Mouse (Mus musculus) heart, adult 2 months (tissue): ENCODE data around the gene Olfr1391. TPM values are rescaled to one million over a fixed set of nuclear protein-coding genes. Genes with fewer than 3 reads are reported as not detected.
"Not testable (repeated sequence)": the region's sequence is repeated elsewhere in the genome, so short reads cannot be mapped to it uniquely, and the experiment has no call there.

ENCODE experiments used
- DNase-seq, 2 experiments: peaks; one replicate each; pipeline ENCODE4 v3.0.0; 2021
- H3K27ac ChIP-seq: fragments of 200-600 bp; 2 replicates; pipeline ENCODE4 v1.8.1; 2022
- H3K27me3 ChIP-seq: fragments of 200-500 bp; 2 replicates; pipeline ENCODE4 v1.6.1; 2012; ENCODE audit warnings: mild to moderate bottlenecking, low read length, inconsistent platforms, mixed read lengths; ENCODE audit not compliant: control insufficient read depth, insufficient read depth
- H3K36me3 ChIP-seq: fragments of 200-500 bp; 2 replicates; pipeline ENCODE4 v1.6.1; 2012; ENCODE audit warnings: low read length, inconsistent platforms; ENCODE audit not compliant: control insufficient read depth, insufficient read depth
- H3K4me1 ChIP-seq: fragments of 200-500 bp; 2 replicates; pipeline ENCODE4 v1.6.1; 2011; ENCODE audit warnings: low read length; ENCODE audit not compliant: control insufficient read depth, insufficient read depth
- H3K4me3 ChIP-seq: fragments of 200-600 bp; 2 replicates; pipeline ENCODE4 v1.8.1; 2022
- H3K79me2 ChIP-seq: fragments of 200-500 bp; replicated peaks from 2 replicates; pipeline ENCODE4 v1.6.1; 2012; ENCODE audit warnings: mild to moderate bottlenecking, inconsistent platforms, low read length, moderate library complexity, mixed read lengths; ENCODE audit not compliant: control insufficient read depth, insufficient read depth
- H3K9ac ChIP-seq: fragments of 200-500 bp; 2 replicates; pipeline ENCODE4 v1.6.1; 2012; ENCODE audit warnings: low read depth, mild to moderate bottlenecking, control low read depth, inconsistent platforms, low read length, mixed read lengths
- CTCF ChIP-seq: fragments of 200-600 bp; IDR thresholded peaks from 2 replicates; pipeline ENCODE4 v1.8.1; 2022; ENCODE audit warnings: antibody characterized with exemption, mild to moderate bottlenecking, moderate library complexity
- EP300 ChIP-seq: fragments of 200-500 bp; IDR thresholded peaks from 2 replicates; pipeline ENCODE4 v1.6.1; 2011; ENCODE audit warnings: low read depth, low read length, control low read depth; ENCODE audit not compliant: insufficient read depth
- POLR2A ChIP-seq: fragments of 200-500 bp; IDR thresholded peaks from 2 replicates; pipeline ENCODE4 v1.6.1; 2011; ENCODE audit warnings: mild to moderate bottlenecking, low read depth, low read length, control low read depth; ENCODE audit not compliant: insufficient read depth
- WGBS: fragments of 180-500 bp; shearing (Covaris S2); methylation state at CpG from one replicate; pipeline ENCODE4 v1.1.7; 2018; 5-methylcytosine and 5-hydroxymethylcytosine counted together
- intact Hi-C: fragments of 180-260 bp; cut with DNase I; formaldehyde crosslinking; loops from one replicate; pipeline ENCODE4 v1.15.1; 2025
- long read RNA-seq: library from polyadenylated mRNA; stranded (forward); transcript quantifications from one replicate; pipeline ENCODE4 v2.0.0, GENCODE M21; 2021
- polyA plus RNA-seq: library from polyadenylated mRNA; depleted of rRNA; stranded (reverse); fragments of >200 nt; gene quantifications from 2 replicates; pipeline ENCODE4 v1.2.3, GENCODE M21; 2012; rRNA removed
- total RNA-seq, 2 experiments: library from RNA; stranded (reverse); gene quantifications; 2 replicates each; pipeline ENCODE4 v1.2.3; 2021

Olfr1391 gene
- total RNA-seq (not detected), polyA plus RNA-seq (not detected in 2 replicates)
- long read RNA-seq, result 0 reads

- no peak for DNase-seq
- Histone ChIP-seq H3K4me1 (no peaks in the 10 kb centered on the region), H3K36me3 (no peaks in the 10 kb centered on the region), H3K79me2 (no peaks in the 10 kb centered on the region), H3K9ac (no peak within 1 kb of the TSS), H3K27me3 (no peaks in the 10 kb centered on the region), H3K27ac (no peak within 1 kb of the TSS), H3K4me3 (no peak within 1 kb of the TSS)
- TF ChIP-seq CTCF, result no peak
- no peak for TF ChIP-seq EP300
- no peak for TF ChIP-seq POLR2A
- intact Hi-C loops, result no loop called here
- WGBS, result 58% methylated on average over 2 of the region's 2 CpGs
Observed at GRCm38 (mm10) chr11:49322442-49322841, at the start of gene Olfr1391. Olfr1391 (plus strand) TSS chr11:49322742.

- Histone ChIP-seq H3K9ac (no peak overlapping the region), H3K36me3 (no peaks in the 10 kb centered on the region), H3K27ac (no peak overlapping the region), H3K4me1 (no peaks in the 10 kb centered on the region), H3K4me3 (no peak overlapping the region), H3K27me3 (no peaks in the 10 kb centered on the region), H3K79me2 (no peaks in the 10 kb centered on the region)
- no peak for DNase-seq
- TF ChIP-seq CTCF (no peak), POLR2A (no peak), EP300 (no peak)
- intact Hi-C loops, result loop anchor here (2.0 to 5.0 kb wide), 2 partner anchors 169 to 487 kb away; no protein-coding TSS in a partner anchor
- 69% methylated on average over 11 of the region's 11 CpGs for WGBS
Observed at GRCm38 (mm10) chr11:49273834-49274519, 48.6 kb upstream of the Olfr1391 start.

- Histone ChIP-seq H3K4me3 (no peak within 1 kb of the TSS), H3K27me3 (no peaks in the 10 kb centered on the region), H3K36me3 (no peaks in the 10 kb centered on the region), H3K79me2 (no peaks in the 10 kb centered on the region), H3K4me1 (no peaks in the 10 kb centered on the region), H3K27ac (no peak within 1 kb of the TSS), H3K9ac (no peak within 1 kb of the TSS)
- intact Hi-C loops, result no loop called here
- no peak for TF ChIP-seq EP300
- DNase-seq, result no peak
- 76% methylated on average over 3 of the region's 3 CpGs for WGBS
Observed at GRCm38 (mm10) chr11:49278222-49278621, 44.3 kb upstream of the Olfr1391 start, which contains the start of gene Olfr1393. Olfr1393 (plus strand) TSS chr11:49278304.

GRCm38 (mm10) chr11:49284982-49285381 lies 37.6 kb upstream of the Olfr1391 start, which contains the start of gene Olfr1392:
Olfr1392 (plus strand) TSS chr11:49285282.
- H3K27me3 ChIP-seq, H3K4me1 ChIP-seq, intact Hi-C loops, H3K9ac ChIP-seq, H3K36me3 ChIP-seq, DNase-seq, H3K4me3 ChIP-seq, H3K79me2 ChIP-seq, H3K27ac ChIP-seq: not testable (repeated sequence)
- 48% methylated on average over 1 of the region's 1 CpGs for WGBS

- WGBS, result 56% methylated on average over 2 of the region's 2 CpGs
- no peak for DNase-seq
- Histone ChIP-seq H3K4me3 (no peak overlapping the region), H3K4me1 (no peaks in the 10 kb centered on the region), H3K79me2 (no peaks in the 10 kb centered on the region), H3K9ac (no peak overlapping the region), H3K27me3 (0 out of 2 replicates have a peak, but pooled peaks cover 2% of the 10 kb centered on the region), H3K27ac (no peak overlapping the region), H3K36me3 (no peaks in the 10 kb centered on the region)
- intact Hi-C loops, result no loop called here
- TF ChIP-seq EP300 (no peak), POLR2A (no peak), CTCF (no peak)
Observed at GRCm38 (mm10) chr11:49287251-49287650, 35.3 kb upstream of the Olfr1391 start.

- WGBS, result 68% methylated on average over 3 of the region's 3 CpGs
- TF ChIP-seq EP300 (no peak), CTCF (no peak), POLR2A (no peak)
- intact Hi-C loops, result no loop called here
- Histone ChIP-seq H3K9ac (no peak overlapping the region), H3K27me3 (0 out of 2 replicates have a peak, but pooled peaks cover 2% of the 10 kb centered on the region), H3K4me1 (no peaks in the 10 kb centered on the region), H3K4me3 (no peak overlapping the region), H3K79me2 (no peaks in the 10 kb centered on the region), H3K27ac (no peak overlapping the region), H3K36me3 (no peaks in the 10 kb centered on the region)
- DNase-seq, result no peak
Observed at GRCm38 (mm10) chr11:49292777-49293176, 29.8 kb upstream of the Olfr1391 start.
